Mouse (Mus musculus): ENCODE measurements at regions not wholly inside any gene's neighbourhood (a gene's known extent, or its start where the extent isn't known, plus 50 kb on each side); places are given as distances from the start of the nearest gene placed in this dataset.

GRCm38 (mm10) chr3:21678734-21679133, 397.7 kb upstream of the Tbl1xr1 start:
- TF ChIP-seq POLR2A (IDR thresholded peaks at IDR 0.05; ENCODE audit: low read depth, low read length) = no peak
- no peak for TF ChIP-seq CTCF (IDR thresholded peaks at IDR 0.05; ENCODE audit: extremely low read depth, insufficient read length, insufficient replicate concordance, low read depth, low read length)

All from small intestine, adult 2 months (tissue).